Mouse (Mus musculus) left cerebral cortex, postnatal 10 days (tissue): ENCODE measurements around the gene Pigr. TPM values are rescaled to one million over a fixed set of nuclear protein-coding genes. Genes with fewer than 3 reads are reported as not detected.
A peak's percentile ranks its signal among the peaks of the same experiment; 100 is the strongest.

Experiments used
- DNase-seq, 2 experiments: peaks; one replicate each; pipeline ENCODE4 v3.0.0; 2021 to 2022; ENCODE audit warnings: low spot score in 2 of 2, mixed read lengths in 1 of 2; ENCODE audit errors: extremely low spot score in 1 of 2
- intact Hi-C: fragments of 180-260 bp; cut with DNase I; formaldehyde crosslinking; loops from one replicate; pipeline ENCODE4 v1.15.1; 2025
- total RNA-seq, 2 experiments: library from RNA; stranded (reverse); gene quantifications; 2 replicates each; pipeline ENCODE4 v1.2.3; 2021

The Pigr gene
- total RNA-seq, 2 experiments from 2014 or later: 0.08 to 0.21 TPM

GRCm38 (mm10) chr1:130865541-130866221 lies 39.2 kb downstream of the Pigr start, which contains the start of gene Fcmr:
Gene Fcmr (plus strand): TSS chr1:130865669.
- no peak for DNase-seq
- intact Hi-C loops: no loop called here

DNA sequence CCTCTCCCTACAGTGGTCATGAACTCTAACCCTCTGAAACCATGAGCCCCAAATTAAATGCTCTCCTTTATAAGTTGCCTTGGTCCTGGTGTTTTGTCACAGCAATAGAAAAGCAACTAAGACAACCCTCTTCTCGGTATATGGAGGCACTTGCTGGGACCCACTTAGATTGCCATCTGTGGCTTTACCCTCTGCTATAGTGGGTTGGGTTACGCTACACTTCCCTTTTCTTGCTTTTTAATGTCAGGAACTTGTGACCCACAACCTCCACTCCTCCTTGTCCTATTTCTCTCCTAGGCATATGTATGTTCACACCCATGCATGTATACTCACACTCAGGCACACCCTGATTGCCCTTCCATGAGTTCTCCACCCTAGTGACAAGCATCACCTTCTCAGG lies 46.4 kb downstream of the Pigr start:
- no peak for DNase-seq
- intact Hi-C loops: no loop called here

- DNase-seq: peak in 1 of 2 experiments; percentile 33
- intact Hi-C loops: loop anchor here (5.0 kb wide), 1 partner anchor 402 kb away; the partner anchor contains the start of gene Ikbke
These were observed 48.7 kb downstream of the Pigr start for GRCm38 (mm10) chr1:130875139-130875538.

GRCm38 (mm10) chr1:130875910-130876309 lies 49.4 kb downstream of the Pigr start:
- no peak for DNase-seq
- intact Hi-C loops: loop anchor here (2.0 to 5.0 kb wide), 3 partner anchors 103 to 401 kb away; partner anchors contain the start of gene Ikbke

- peak; percentile 39 to 75 for DNase-seq
- intact Hi-C loops: loop anchor here (2.0 to 5.0 kb wide), 3 partner anchors 102 to 400 kb away; partner anchors contain the start of gene Ikbke
These were observed 50.5 kb downstream of the Pigr start for GRCm38 (mm10) chr1:130876931-130877509.

DNA sequence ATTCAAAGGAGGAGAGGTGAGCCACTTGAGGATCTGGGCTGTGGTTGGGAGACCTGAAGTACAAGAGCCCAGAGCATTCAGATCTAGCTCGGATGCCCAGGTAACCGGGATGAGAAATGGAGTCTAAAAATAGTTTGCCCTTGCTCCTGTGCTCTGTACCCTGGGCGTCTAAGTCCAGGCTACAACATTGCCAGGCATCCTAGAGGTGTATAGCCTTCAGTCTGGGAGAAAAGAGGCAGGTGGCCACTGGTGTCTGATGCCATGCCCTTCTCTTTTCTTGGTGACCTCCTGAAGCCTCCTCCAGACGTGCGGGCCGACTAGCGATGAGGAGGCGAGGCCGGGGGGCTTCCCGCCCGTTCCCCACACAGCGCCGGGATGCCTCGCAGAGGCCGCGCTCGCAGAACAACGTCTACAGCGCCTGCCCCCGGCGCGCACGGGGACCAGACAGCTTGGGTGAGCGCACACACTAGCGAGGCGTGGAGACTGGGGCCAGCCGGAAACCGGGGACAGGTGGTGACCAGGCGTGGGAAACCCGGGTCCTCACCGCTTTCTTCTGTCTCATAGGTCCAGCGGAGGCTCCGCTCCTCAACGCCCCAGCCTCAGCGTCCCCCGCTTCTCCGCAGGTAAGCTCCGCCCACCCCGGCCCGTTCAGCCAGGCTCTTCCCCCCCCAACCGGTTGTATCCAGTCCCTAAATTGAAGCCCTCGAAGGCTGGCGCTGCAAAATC lies 51.6 kb downstream of the Pigr start:
- peak in 1 of 2 experiments; percentile 55 for DNase-seq
- intact Hi-C loops: loop anchor here (2.0 to 5.0 kb wide), 3 partner anchors 101 to 399 kb away; partner anchors contain the start of gene Ikbke

GRCm38 (mm10) chr1:130879927-130880326 lies 53.4 kb downstream of the Pigr start:
- intact Hi-C loops: loop anchor here (5.0 kb wide), 1 partner anchor 397 kb away; the partner anchor contains the start of gene Ikbke
- DNase-seq: no peak

DNA sequence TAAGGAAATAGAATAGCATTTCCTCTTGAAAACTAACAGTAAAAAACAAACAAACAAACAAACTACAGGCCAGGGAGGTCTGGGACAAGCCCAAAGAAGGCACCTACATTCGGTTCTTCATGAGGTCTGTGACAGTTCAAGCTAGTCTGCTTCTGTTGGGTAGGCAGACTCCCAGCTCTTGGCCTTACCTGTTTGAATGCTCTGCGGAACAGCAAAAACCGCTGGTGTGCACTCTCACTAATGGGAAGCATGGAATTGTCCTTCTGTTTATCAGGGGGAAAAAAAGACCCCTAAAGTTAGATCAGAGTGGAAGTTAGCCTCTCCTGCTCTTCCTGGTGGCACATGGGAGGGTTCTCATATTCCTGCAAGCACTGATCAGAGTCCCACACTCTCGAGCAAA lies 56.7 kb downstream of the Pigr start:
- intact Hi-C loops: no loop called here
- DNase-seq: no peak

GRCm38 (mm10) chr1:130887354-130887753 lies 60.9 kb downstream of the Pigr start, which contains the start of gene Il24:
Gene Il24 (minus strand): TSS chr1:130887454.
- intact Hi-C loops: no loop called here
- DNase-seq: no peak

DNA sequence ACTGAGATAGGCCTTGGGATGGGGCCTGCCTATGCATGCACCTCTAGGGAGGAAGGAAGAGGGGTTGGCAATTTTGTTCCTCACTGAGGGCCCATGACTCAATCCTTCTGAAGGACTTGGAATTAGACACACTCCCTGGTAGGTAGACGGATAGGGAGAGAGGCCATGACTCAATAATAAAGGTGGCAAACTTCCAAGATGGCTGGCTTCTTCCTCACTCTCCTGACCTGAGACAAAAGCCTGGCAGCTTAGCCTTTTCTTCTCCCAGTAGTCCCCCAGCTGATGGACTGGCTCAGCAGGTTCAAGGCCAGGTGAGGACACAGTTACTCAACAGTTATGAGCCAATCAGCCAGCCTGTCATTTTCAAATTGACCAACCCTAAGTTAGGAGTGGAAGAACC lies 66.0 kb downstream of the Pigr start:
- no peak for DNase-seq
- intact Hi-C loops: no loop called here

DNA sequence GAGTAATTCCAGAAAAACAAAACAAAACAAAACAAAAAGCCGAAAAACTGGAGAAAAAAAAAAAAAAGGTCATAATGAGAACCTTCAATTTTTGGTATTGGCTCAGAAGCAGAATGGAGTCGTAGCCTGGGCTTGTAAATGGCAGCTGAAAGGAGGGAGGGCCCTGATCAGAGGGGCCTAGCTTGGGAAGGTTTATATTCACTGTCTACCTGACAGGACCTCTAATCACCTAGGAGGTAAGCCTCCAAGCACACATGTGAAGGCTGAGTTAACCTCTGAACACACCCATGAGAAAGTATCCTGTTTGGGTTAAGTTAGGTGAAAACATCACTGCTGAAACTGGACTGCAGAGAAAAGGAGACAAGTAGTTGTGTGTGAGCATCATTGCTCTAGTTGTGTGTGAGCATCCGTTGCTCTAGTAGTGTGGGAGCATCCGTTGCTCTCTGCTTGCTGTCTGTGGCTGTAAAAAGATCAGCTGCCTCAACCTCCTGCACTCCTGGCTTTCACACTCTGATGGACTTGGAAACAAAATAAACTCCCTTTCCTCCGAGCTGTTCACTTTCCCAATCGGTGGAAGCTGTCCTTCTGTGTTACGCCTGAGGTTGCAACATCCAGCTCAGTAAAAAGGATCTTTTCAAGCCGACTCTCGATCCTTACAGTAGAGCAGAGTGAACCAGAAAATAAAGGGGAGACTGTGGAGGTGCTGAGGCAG lies 67.0 kb downstream of the Pigr start:
- intact Hi-C loops: no loop called here

GRCm38 (mm10) chr1:130894468-130894867 lies 68.0 kb downstream of the Pigr start:
- intact Hi-C loops: no loop called here
- no peak for DNase-seq

More for the DNA sequence above, 67.0 kb downstream of the Pigr start:
- no peak for DNase-seq

Other genes with a start within 250 kb of the Pigr start
- gene Zp3r, start 197.1 kb upstream of the Pigr start, total RNA-seq: not detected
- not detected for gene C4bp, start 165.1 kb upstream of the Pigr start, total RNA-seq
- gene Gm29427, start 110.9 kb upstream of the Pigr start, total RNA-seq: not detected
- 10 to 100 TPM; 10.3 to 10.4 TPM for gene Yod1, start 109.4 kb upstream of the Pigr start, total RNA-seq
- 10 to 100 TPM; 42.5 to 43.7 TPM for gene Pfkfb2, start 97.4 kb upstream of the Pigr start, total RNA-seq
- gene AA986860, start 94.7 kb upstream of the Pigr start, total RNA-seq: 1 to 10 TPM in 1 of 2 experiments, under 1 TPM in 1; 0.92 to 1.0 TPM
- not detected for gene Fcamr, start 25.8 kb upstream of the Pigr start, total RNA-seq
- under 1 TPM in 1 of 2 experiments, not detected in 1; 0.79 TPM for gene Fcmr, start 39.0 kb downstream of the Pigr start, total RNA-seq
- gene Il24, start 60.8 kb downstream of the Pigr start, total RNA-seq: not detected
- gene Il20, start 84.8 kb downstream of the Pigr start, total RNA-seq: not detected
- not detected for gene Il19, start 113.4 kb downstream of the Pigr start, total RNA-seq
- not detected for gene Il10, start 193.2 kb downstream of the Pigr start, total RNA-seq